Mouse (Mus musculus) MEL (cell line): ENCODE measurements at regions not wholly inside any gene's neighbourhood (a gene's known extent, or its start where the extent isn't known, plus 50 kb on each side); places are given as distances from the start of the nearest gene placed in this dataset.

Source experiments
- CHD2 ChIP-seq: IDR thresholded peaks from 2 replicates; pipeline ENCODE4 v1.6.1; 2011; ENCODE audit warnings: low read length, improper control_type of control experiment
- CTCF ChIP-seq, 3 experiments: IDR thresholded peaks in 2 of 3; conservative IDR thresholded peaks in 1 of 3; 2 replicates each; pipeline ENCODE4 v1.5.1; 2011 to 2012; ENCODE audit warnings: low read length in 3 of 3, low read depth in 2 of 3, mild to moderate bottlenecking in 2 of 3, improper control_type of control experiment in 1 of 3, inconsistent platforms in 1 of 3, mixed read lengths in 1 of 3, moderate library complexity in 1 of 3; ENCODE audit not compliant: control insufficient read depth in 1 of 3, insufficient read depth in 1 of 3, poor library complexity in 1 of 3, severe bottlenecking in 1 of 3
- ELF1 ChIP-seq: IDR thresholded peaks from 2 replicates; pipeline ENCODE4 v1.6.1; 2014; ENCODE audit warnings: low read depth, mild to moderate bottlenecking, inconsistent platforms, low read length, improper control_type of control experiment, moderate library complexity
- JUND ChIP-seq: IDR thresholded peaks from 2 replicates; pipeline ENCODE4 v1.6.1; 2011; ENCODE audit warnings: low read depth, mild to moderate bottlenecking, improper control_type of control experiment, low read length
- MXI1 ChIP-seq: IDR thresholded peaks from 2 replicates; pipeline ENCODE4 v1.6.1; 2011; ENCODE audit warnings: mild to moderate bottlenecking, low read depth, low read length, improper control_type of control experiment
- POLR2A ChIP-seq, 2 experiments: IDR thresholded peaks; 2 replicates each; pipeline ENCODE4 v1.6.1; 2011 to 2012; ENCODE audit warnings: low read length in 2 of 2, mild to moderate bottlenecking in 2 of 2, control low read depth in 1 of 2, improper control_type of control experiment in 1 of 2, low read depth in 1 of 2, moderate library complexity in 1 of 2; ENCODE audit not compliant: control insufficient read depth in 1 of 2, insufficient read depth in 1 of 2, poor library complexity in 1 of 2
- ZKSCAN1 ChIP-seq: IDR thresholded peaks from 2 replicates; pipeline ENCODE4 v1.6.1; 2012; ENCODE audit warnings: low read depth, mild to moderate bottlenecking, inconsistent platforms, low read length, improper control_type of control experiment, moderate library complexity

- no peak for TF ChIP-seq CTCF (IDR thresholded peaks at IDR 0.05 in 2 of 3, conservative IDR thresholded peaks at IDR 0.05 in 1 of 3; ENCODE audit: control insufficient read depth in 1 of 3, insufficient read depth in 1 of 3, low read depth in 2 of 3, low read length in 3 of 3, poor library complexity in 1 of 3, severe bottlenecking in 1 of 3)
- TF ChIP-seq MXI1, result no peak
- TF ChIP-seq POLR2A (IDR thresholded peaks at IDR 0.05; ENCODE audit: control insufficient read depth in 1 of 2, insufficient read depth in 1 of 2, low read depth in 1 of 2, low read length in 2 of 2, poor library complexity in 1 of 2), result no peak
- TF ChIP-seq CHD2, result no peak
- TF ChIP-seq JUND, result no peak
- no peak for TF ChIP-seq ELF1
- no peak for TF ChIP-seq ZKSCAN1
Measured at GRCm38 (mm10) chr17:83136267-83136666, 78.8 kb upstream of the Pkdcc start.
